In the genomic region with DNA sequence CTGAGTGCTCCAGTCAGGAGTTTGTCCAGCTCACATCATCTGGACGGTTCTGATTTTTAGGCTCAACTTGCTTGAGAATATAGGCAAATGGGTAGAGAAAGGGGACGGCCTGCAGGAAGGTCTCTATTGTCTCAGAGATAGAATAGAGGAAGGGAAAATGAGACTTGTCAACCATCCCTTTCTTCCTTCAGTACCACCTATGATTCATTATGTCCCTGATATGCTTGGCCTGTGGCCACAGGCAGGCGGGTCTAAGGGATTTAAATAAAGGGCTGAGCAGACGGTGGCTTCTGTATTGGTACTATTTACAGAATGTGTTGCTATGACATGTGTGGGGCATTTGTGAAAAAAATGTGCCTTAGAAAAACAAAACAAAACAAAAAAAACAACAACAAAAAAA, we compare ENCODE assay signal across 28 mouse cellular contexts. TPM values are rescaled to one million over a fixed set of nuclear protein-coding genes. Genes with fewer than 3 reads are reported as not detected.
"Had no signal": no experiment of that assay in that cellular context is flagged by ENCODE, and none has a peak within 500 bp of the region (broad histone marks: within the 10 kb centered on the region; RNA-seq: fewer than 3 reads in every experiment).

No protein-coding gene starts in this region.

- H3K27ac ChIP-seq: kidney, postnatal 0 days; limb, embryonic 12.5 days; limb, embryonic 15.5 days; liver, embryonic 14.5 days; macrophage; midbrain, embryonic 12.5 days had no signal

- H3K4me2 ChIP-seq: limb, embryonic 12.5 days; limb, embryonic 15.5 days; liver, embryonic 11.5 days; lung, embryonic 14.5 days; midbrain, embryonic 12.5 days had no signal

- H3K9me3 ChIP-seq: limb, embryonic 12.5 days; limb, embryonic 15.5 days; midbrain, embryonic 12.5 days had no signal

- DNase-seq: kidney, adult 2 months; kidney, postnatal 25 days; left cerebral cortex, postnatal 4 days; liver, postnatal 0 days; lung, embryonic 14.5 days; thymus, postnatal 25 days had no signal

- H3K9ac ChIP-seq: limb, embryonic 12.5 days; limb, embryonic 15.5 days; liver, embryonic 14.5 days; liver, postnatal 0 days; lung, embryonic 14.5 days; midbrain, embryonic 12.5 days had no signal

- H3K4me3 ChIP-seq: limb, embryonic 12.5 days; limb, embryonic 15.5 days; midbrain, embryonic 12.5 days had no signal

- H3K36me3 ChIP-seq: limb, embryonic 12.5 days; limb, embryonic 15.5 days; midbrain, embryonic 12.5 days had no signal

- ATAC-seq: liver, postnatal 0 days; lung, postnatal 0 days; midbrain, embryonic 16.5 days had no signal

- H3K27me3 ChIP-seq: limb, embryonic 12.5 days; limb, embryonic 15.5 days had no signal

RNA-seq across cellular contexts. Expression of gene Gtsf2, which starts 40.1 kb away (rescaled TPM):
- total RNA-seq: layer of hippocampus, adult 8-10 months; layer of hippocampus, postnatal 14 days; left cerebral cortex, adult 8-10 months; left cerebral cortex, postnatal 14 days; left cerebral cortex, postnatal 4 days; megakaryocyte, adult 5-6 weeks had no signal
- polyA plus RNA-seq: kidney, adult 2 months; kidney, embryonic 14.5 days; kidney, postnatal 0 days; large intestine, adult 2 months; limb, embryonic 12.5 days; limb, embryonic 15.5 days; liver, embryonic 11.5 days; liver, embryonic 14.5 days; liver, postnatal 0 days; lung, embryonic 14.5 days; lung, postnatal 0 days; macrophage; midbrain, embryonic 12.5 days; midbrain, embryonic 16.5 days; neural tube, embryonic 11.5 days; neural tube, embryonic 14.5 days; small intestine, adult 2 months; spleen, adult 2 months; stomach, embryonic 14.5 days had no signal

RNA-seq across cellular contexts. Expression of gene Ppp1r1a, which starts 49.5 kb away (rescaled TPM):
- total RNA-seq: megakaryocyte, adult 5-6 weeks had no signal

RNA-seq across cellular contexts. Expression of gene Gtsf1, which starts 58.1 kb away (rescaled TPM):
- total RNA-seq: layer of hippocampus, adult 8-10 months; layer of hippocampus, postnatal 14 days; left cerebral cortex, adult 8-10 months; left cerebral cortex, postnatal 4 days had no signal
- polyA plus RNA-seq: kidney, adult 2 months; kidney, embryonic 14.5 days; kidney, postnatal 0 days; limb, embryonic 12.5 days; limb, embryonic 15.5 days; liver, embryonic 11.5 days; liver, embryonic 14.5 days; liver, postnatal 0 days; lung, embryonic 14.5 days; lung, postnatal 0 days; macrophage; midbrain, embryonic 12.5 days; midbrain, embryonic 16.5 days; neural tube, embryonic 11.5 days; neural tube, embryonic 14.5 days; small intestine, adult 2 months; spleen, adult 2 months; stomach, embryonic 14.5 days; thymus, postnatal 0 days had no signal
